Mouse (Mus musculus) heart, adult 2 months (tissue): Measurements from ENCODE around the gene Atg16l1. TPM values are rescaled to one million over a fixed set of nuclear protein-coding genes. Genes with fewer than 3 reads are reported as not detected.

ENCODE experiments used
- DNase-seq, 2 experiments: peaks; one replicate each; pipeline ENCODE4 v3.0.0; 2021
- H3K27ac ChIP-seq: fragments of 200-600 bp; 2 replicates; pipeline ENCODE4 v1.8.1; 2022
- H3K27me3 ChIP-seq: fragments of 200-500 bp; 2 replicates; pipeline ENCODE4 v1.6.1; 2012; ENCODE audit warnings: mild to moderate bottlenecking, low read length, inconsistent platforms, mixed read lengths; ENCODE audit not compliant: control insufficient read depth, insufficient read depth
- H3K36me3 ChIP-seq: fragments of 200-500 bp; 2 replicates; pipeline ENCODE4 v1.6.1; 2012; ENCODE audit warnings: low read length, inconsistent platforms; ENCODE audit not compliant: control insufficient read depth, insufficient read depth
- H3K4me1 ChIP-seq: fragments of 200-500 bp; 2 replicates; pipeline ENCODE4 v1.6.1; 2011; ENCODE audit warnings: low read length; ENCODE audit not compliant: control insufficient read depth, insufficient read depth
- H3K4me3 ChIP-seq: fragments of 200-600 bp; 2 replicates; pipeline ENCODE4 v1.8.1; 2022
- H3K79me2 ChIP-seq: fragments of 200-500 bp; replicated peaks from 2 replicates; pipeline ENCODE4 v1.6.1; 2012; ENCODE audit warnings: mild to moderate bottlenecking, inconsistent platforms, low read length, moderate library complexity, mixed read lengths; ENCODE audit not compliant: control insufficient read depth, insufficient read depth
- H3K9ac ChIP-seq: fragments of 200-500 bp; 2 replicates; pipeline ENCODE4 v1.6.1; 2012; ENCODE audit warnings: low read depth, mild to moderate bottlenecking, control low read depth, inconsistent platforms, low read length, mixed read lengths
- CTCF ChIP-seq: fragments of 200-600 bp; IDR thresholded peaks from 2 replicates; pipeline ENCODE4 v1.8.1; 2022; ENCODE audit warnings: antibody characterized with exemption, mild to moderate bottlenecking, moderate library complexity
- EP300 ChIP-seq: fragments of 200-500 bp; IDR thresholded peaks from 2 replicates; pipeline ENCODE4 v1.6.1; 2011; ENCODE audit warnings: low read depth, low read length, control low read depth; ENCODE audit not compliant: insufficient read depth
- POLR2A ChIP-seq: fragments of 200-500 bp; IDR thresholded peaks from 2 replicates; pipeline ENCODE4 v1.6.1; 2011; ENCODE audit warnings: mild to moderate bottlenecking, low read depth, low read length, control low read depth; ENCODE audit not compliant: insufficient read depth
- WGBS: fragments of 180-500 bp; shearing (Covaris S2); methylation state at CpG from one replicate; pipeline ENCODE4 v1.1.7; 2018; 5-methylcytosine and 5-hydroxymethylcytosine counted together
- intact Hi-C: fragments of 180-260 bp; cut with DNase I; formaldehyde crosslinking; loops from one replicate; pipeline ENCODE4 v1.15.1; 2025
- polyA plus RNA-seq: library from polyadenylated mRNA; depleted of rRNA; stranded (reverse); fragments of >200 nt; gene quantifications from 2 replicates; pipeline ENCODE4 v1.2.3, GENCODE M21; 2012; rRNA removed
- total RNA-seq, 2 experiments: library from RNA; stranded (reverse); gene quantifications; 2 replicates each; pipeline ENCODE4 v1.2.3; 2021

Gene Atg16l1
- total and polyA plus RNA-seq, 3 experiments = 24.6 to 29.9 (median 29.4) TPM

- no peak for TF ChIP-seq EP300
- no peak for TF ChIP-seq CTCF
- no peak for TF ChIP-seq POLR2A
- Histone ChIP-seq H3K79me2 (no peaks in the 10 kb centered on the region), H3K36me3 (no peaks in the 10 kb centered on the region), H3K27ac (no peak overlapping the region), H3K9ac (no peak overlapping the region), H3K4me1 (no peaks in the 10 kb centered on the region), H3K27me3 (no peaks in the 10 kb centered on the region), H3K4me3 (no peak overlapping the region)
- intact Hi-C loops = no loop called here
- 77% methylated on average over 5 of the region's 5 CpGs for WGBS
- DNase-seq = no peak
Measured at GRCm38 (mm10) chr1:87837018-87837417, 81.3 kb downstream of the Atg16l1 start.

- H3K27ac ChIP-seq = no peak overlapping the region
- 69% methylated on average over 11 of the region's 11 CpGs for WGBS
- no peak overlapping the region for H3K4me3 ChIP-seq
- no peak overlapping the region for H3K9ac ChIP-seq
- no peaks in the 10 kb centered on the region for H3K27me3 ChIP-seq
- TF ChIP-seq CTCF (no peak), EP300 (no peak), POLR2A (no peak)
- no peaks in the 10 kb centered on the region for H3K4me1 ChIP-seq
- H3K36me3 ChIP-seq = no peaks in the 10 kb centered on the region
- no peaks in the 10 kb centered on the region for H3K79me2 ChIP-seq
- intact Hi-C loops = no loop called here
- DNase-seq = no peak
Measured at GRCm38 (mm10) chr1:87840411-87841208, 84.9 kb downstream of the Atg16l1 start.

Other genes starting within 250 kb of the Atg16l1 start
- gene Neu2, start 246.0 kb upstream of the Atg16l1 start, total RNA-seq = not detected
- 0.27 TPM in 1 of 2 replicates, not detected in the other for gene Neu2, start 246.0 kb upstream of the Atg16l1 start, polyA plus RNA-seq
- gene Ngef, start 182.0 kb upstream of the Atg16l1 start, total RNA-seq = under 1 TPM; 0.23 to 0.32 TPM
- gene Ngef, start 182.0 kb upstream of the Atg16l1 start, polyA plus RNA-seq = 0.53 and 0.70 TPM in 2 replicates
- gene Inpp5d, start 135.6 kb upstream of the Atg16l1 start, total RNA-seq = 10 to 100 TPM; 13.2 to 13.8 TPM
- gene Inpp5d, start 135.6 kb upstream of the Atg16l1 start, polyA plus RNA-seq = 8.4 and 13.5 TPM in 2 replicates
- gene Sag, start 47.8 kb downstream of the Atg16l1 start, total RNA-seq = under 1 TPM; 0.16 to 0.43 TPM
- gene Sag, start 47.8 kb downstream of the Atg16l1 start, polyA plus RNA-seq = 0.47 and 0.57 TPM in 2 replicates
- 10 to 100 TPM; 40.8 to 47.3 TPM for gene Dgkd, start 97.4 kb downstream of the Atg16l1 start, total RNA-seq
- 23.5 and 34.7 TPM in 2 replicates for gene Dgkd, start 97.4 kb downstream of the Atg16l1 start, polyA plus RNA-seq